12 mouse cellular contexts compared by ENCODE assay signal in the genomic region with DNA sequence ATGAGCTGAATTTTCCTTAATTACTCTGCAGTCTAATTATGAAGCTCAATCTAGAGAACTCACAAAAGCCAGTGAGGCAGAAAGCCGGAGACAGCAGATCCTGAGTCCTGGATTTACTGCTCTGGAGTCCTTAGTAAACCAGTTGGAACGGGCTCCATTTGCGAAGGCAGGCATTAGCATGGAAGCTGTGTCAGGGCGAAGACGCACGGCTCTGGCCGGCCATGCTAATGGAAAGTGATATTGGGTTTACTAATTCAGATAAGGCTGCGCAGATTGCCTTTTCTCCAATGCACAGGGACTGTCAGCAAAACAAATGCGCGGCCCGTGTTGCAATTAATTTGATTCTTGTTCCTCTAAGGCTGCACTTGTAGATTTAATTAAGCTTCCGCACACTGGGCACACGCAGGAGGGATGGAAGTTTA.
DNase-seq lines count a peak whose midpoint lies in the region; ATAC-seq and TF ChIP-seq lines count a peak whose summit lies in the region.
"Had no signal": no experiment of that assay in that cellular context is flagged by ENCODE, and none has a peak within 500 bp of the region (broad histone marks: within the 10 kb centered on the region; RNA-seq: fewer than 3 reads in every experiment).

No protein-coding gene starts in this region.

- no peak for TF ChIP-seq CTCF in kidney, postnatal 0 days (IDR thresholded peaks at IDR 0.05; ENCODE audit: low read depth)

- no peak overlapping the region for H3K4me3 ChIP-seq in kidney, postnatal 0 days (replicated peaks; ENCODE audit: low read depth, low read length)
- peak overlapping the region; percentile 21 for H3K4me3 ChIP-seq in forebrain, embryonic 13.5 days
- H3K4me3 ChIP-seq: liver, embryonic 13.5 days; stomach, embryonic 15.5 days had no signal

- no peak overlapping the region for H3K27ac ChIP-seq in kidney, postnatal 0 days
- H3K27ac ChIP-seq in forebrain, embryonic 13.5 days: peak overlapping the region; percentile 82
- H3K27ac ChIP-seq: liver, embryonic 13.5 days; stomach, embryonic 15.5 days had no signal

- H3K9me3 ChIP-seq in kidney, postnatal 0 days (replicated peaks; ENCODE audit: low read length): no peaks in the 10 kb centered on the region
- H3K9me3 ChIP-seq in forebrain, embryonic 13.5 days (replicated peaks): no peaks in the 10 kb centered on the region
- H3K9me3 ChIP-seq: liver, embryonic 13.5 days; stomach, embryonic 15.5 days had no signal

- no peaks in the 10 kb centered on the region for H3K27me3 ChIP-seq in kidney, postnatal 0 days (ENCODE audit: insufficient read depth, low read length)
- no peaks in the 10 kb centered on the region for H3K27me3 ChIP-seq in forebrain, embryonic 13.5 days
- H3K27me3 ChIP-seq: liver, embryonic 13.5 days; stomach, embryonic 15.5 days had no signal

- H3K4me2 ChIP-seq in kidney, postnatal 0 days (ENCODE audit: low read length): peak overlapping the region; percentile 35
- H3K4me2 ChIP-seq in forebrain, embryonic 13.5 days: peak overlapping the region; percentile 52
- H3K4me2 ChIP-seq: liver, embryonic 13.5 days; stomach, embryonic 15.5 days had no signal

- H3K9ac ChIP-seq in kidney, postnatal 0 days (ENCODE audit: low read depth, low read length): no peak overlapping the region
- 0 out of 2 replicates have a peak overlapping the region, but pooled peaks have one; percentile 6 for H3K9ac ChIP-seq in forebrain, embryonic 13.5 days
- H3K9ac ChIP-seq: liver, embryonic 13.5 days; stomach, embryonic 15.5 days had no signal

- H3K4me1 ChIP-seq in kidney, postnatal 0 days (replicated peaks; ENCODE audit: insufficient read depth, low read length): no peaks in the 10 kb centered on the region
- peaks cover 27% of the 10 kb centered on the region for H3K4me1 ChIP-seq in forebrain, embryonic 13.5 days
- H3K4me1 ChIP-seq: liver, embryonic 13.5 days; stomach, embryonic 15.5 days had no signal

- DNase-seq in kidney, postnatal 0 days (ENCODE audit: low spot score): peak; percentile 74
- no peak for DNase-seq in kidney, adult 8-10 months
- peak; percentile 28 to 44 for DNase-seq in layer of hippocampus, postnatal 10 days (ENCODE audit: low spot score in 2 of 2)
- peak; percentile 68 for DNase-seq in retina, embryonic 14.5 days (ENCODE audit: low spot score)
- DNase-seq in heart, postnatal 4 days: no peak
- no peak for DNase-seq in heart, adult 9 months (ENCODE audit: low spot score in 2 of 2)
- no peak for DNase-seq in ovary, adult 18-20 months (ENCODE audit: low spot score)
- DNase-seq: liver, embryonic 13.5 days had no signal

- peak; percentile 57; the same call in 1 of the 2 replicates for ATAC-seq in kidney, postnatal 0 days (replicated peaks; ENCODE audit: low FRiP score, low read depth)
- peak; percentile 89 for ATAC-seq in forebrain, embryonic 13.5 days
- ATAC-seq: inflammation-experienced regulatory T-cells, adult 6 months had no signal

- H3K36me3 ChIP-seq in kidney, postnatal 0 days (ENCODE audit: insufficient read depth, low read length): no peaks in the 10 kb centered on the region
- no peaks in the 10 kb centered on the region for H3K36me3 ChIP-seq in forebrain, embryonic 13.5 days (ENCODE audit: poor library complexity, severe bottlenecking)
- H3K36me3 ChIP-seq: G1E; liver, embryonic 13.5 days; stomach, embryonic 15.5 days had no signal

- WGBS in kidney, postnatal 0 days: 42% methylated on average over 13 of the region's 13 CpGs
- 21% methylated on average over 13 of the region's 13 CpGs for WGBS in forebrain, embryonic 13.5 days

Comparison
In these comparisons a context has a peak if more than half of its experiments do, and no peak if none do; other contexts are left out.
1. DNase-seq: peak in kidney, postnatal 0 days (single experiment), layer of hippocampus, postnatal 10 days (2 of 2) and retina, embryonic 14.5 days (single experiment); none in kidney, adult 8-10 months (0 of 2), heart, postnatal 4 days (single experiment), heart, adult 9 months (0 of 2) and ovary, adult 18-20 months (single experiment).